Mouse (Mus musculus): ENCODE measurements around the gene Akap13.

Gene Akap13

DNA sequence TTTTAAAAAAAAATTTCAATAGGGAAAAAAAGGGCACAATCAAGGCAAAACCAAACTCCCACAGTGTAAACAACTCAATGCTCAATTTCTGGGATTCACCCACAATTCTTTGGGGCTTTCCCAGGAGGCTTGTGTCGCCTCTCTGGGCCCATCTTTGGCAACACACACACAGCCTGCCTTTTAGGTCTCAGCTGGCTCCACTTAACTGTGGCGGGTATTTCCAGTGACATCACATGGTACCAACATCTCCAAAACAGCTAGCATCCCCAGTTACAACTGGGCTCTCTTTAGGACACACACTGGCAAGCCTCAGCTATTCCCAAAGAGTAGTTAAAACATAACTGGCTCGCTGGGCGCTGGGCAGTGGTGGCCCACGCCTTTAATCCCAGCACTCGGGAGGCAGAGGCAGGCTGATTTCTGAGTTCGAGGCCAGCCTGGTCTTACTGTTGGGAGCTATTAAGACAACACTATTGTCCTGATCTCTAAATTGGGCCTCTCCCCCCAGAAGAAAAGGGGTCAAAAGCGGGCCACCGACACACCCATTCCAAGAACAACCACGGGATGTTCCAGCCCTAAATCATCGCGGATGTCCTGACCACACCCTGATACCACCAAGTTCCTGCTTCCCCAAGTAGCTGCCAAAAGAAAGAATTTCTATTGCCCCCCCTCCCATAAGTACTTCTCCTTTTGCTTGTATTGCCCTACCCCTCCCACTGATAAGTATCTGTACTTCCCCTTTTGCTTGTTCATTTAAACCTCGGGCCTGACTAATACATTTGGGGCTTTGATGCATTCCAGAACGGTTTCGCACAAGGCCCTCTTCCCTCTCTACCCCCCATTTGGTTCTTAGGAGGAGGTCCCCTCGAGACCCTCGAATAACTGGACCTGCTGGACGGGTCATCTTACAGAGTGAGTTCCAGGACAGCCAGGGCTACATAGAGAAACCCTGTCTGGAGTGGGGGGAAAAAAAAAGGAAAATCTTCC is 319.1 kb downstream of the Akap13 start:
- DNase-seq = peak; percentile 93

GRCm38 (mm10) chr7:75778053-75778452 is 322.7 kb downstream of the Akap13 start:
- DNase-seq = no peak

DNA sequence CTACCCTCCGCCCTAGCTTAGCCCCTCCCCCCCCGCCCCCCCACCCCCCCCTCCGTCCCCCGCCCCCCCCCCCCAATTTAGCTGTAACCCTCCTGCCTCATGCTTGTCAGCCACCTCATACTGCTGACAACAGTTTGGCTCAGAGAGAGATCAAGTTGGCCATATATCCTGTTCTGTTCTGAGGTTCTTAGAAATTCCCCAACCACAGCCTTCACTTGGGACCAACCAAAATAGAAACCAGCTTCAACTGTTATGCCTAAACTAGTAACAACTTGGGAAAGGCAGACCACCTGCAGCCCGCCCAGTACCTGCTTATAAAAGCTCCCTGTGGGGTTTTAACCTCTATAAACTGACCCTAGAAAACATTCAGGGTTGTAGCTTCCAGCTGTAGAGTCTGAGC is 325.5 kb downstream of the Akap13 start:
- DNase-seq = peak; percentile 81

- DNase-seq = no peak
Measured at GRCm38 (mm10) chr7:75781298-75781947, 326.1 kb downstream of the Akap13 start.

- peak; percentile 100 for DNase-seq
Measured at GRCm38 (mm10) chr7:75781948-75782722, 326.8 kb downstream of the Akap13 start.

DNA sequence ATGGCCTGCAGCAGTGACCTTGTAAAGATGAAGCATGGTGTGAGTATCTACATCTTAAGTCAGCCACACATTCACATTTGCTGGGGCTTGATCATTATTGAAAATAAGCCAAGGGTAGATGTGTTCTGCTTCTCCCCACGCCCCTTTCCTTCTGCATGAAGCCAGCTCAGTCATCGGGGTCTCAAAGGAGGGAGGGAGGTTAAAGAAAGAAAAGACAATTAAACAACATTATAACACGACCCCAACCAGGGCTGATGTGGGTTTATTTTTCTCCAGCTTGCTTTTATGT is 327.3 kb downstream of the Akap13 start:
- DNase-seq = peak; percentile 93

- DNase-seq = peak; percentile 79
Measured at GRCm38 (mm10) chr7:75785388-75786328, 330.3 kb downstream of the Akap13 start.

GRCm38 (mm10) chr7:75786812-75787211 is 331.5 kb downstream of the Akap13 start:
- no peak for DNase-seq

- no peak for DNase-seq
Measured at GRCm38 (mm10) chr7:75787371-75787770, 332.0 kb downstream of the Akap13 start.

DNA sequence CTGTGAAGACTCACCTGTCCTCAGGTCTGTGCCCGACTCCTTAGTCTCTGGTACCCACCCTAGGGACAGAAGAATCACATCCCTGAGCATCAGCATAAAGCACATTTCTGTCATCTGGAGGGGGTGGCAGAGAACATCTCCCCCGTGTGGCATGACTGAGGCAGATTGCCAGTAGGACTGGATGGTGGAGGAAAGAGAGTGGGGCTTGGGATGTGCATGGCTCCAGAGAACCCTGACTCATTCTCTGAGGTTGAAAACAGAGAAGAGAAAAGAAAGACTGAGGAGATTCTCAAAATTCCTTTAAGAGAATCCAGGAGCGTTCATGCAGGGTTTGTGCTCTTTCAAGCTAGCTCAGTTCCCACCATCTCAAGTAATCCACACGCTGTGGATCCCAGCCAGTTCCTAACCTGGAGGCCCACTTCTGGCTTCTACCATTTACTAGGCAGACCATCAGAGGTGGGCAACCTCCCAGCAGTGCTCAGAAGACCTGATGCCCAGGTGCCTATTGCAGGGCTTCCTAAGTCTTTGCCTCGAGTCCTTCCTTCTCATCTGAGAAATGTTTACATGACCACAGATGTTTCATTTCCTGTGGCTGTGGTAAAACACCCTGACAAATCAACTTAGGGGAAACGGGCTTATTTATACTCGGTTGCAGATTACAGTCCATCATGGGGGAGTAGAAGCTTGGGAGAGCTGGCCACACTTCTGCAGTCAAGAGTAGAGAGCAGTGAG is 332.9 kb downstream of the Akap13 start:
- DNase-seq = peak; percentile 75

GRCm38 (mm10) chr7:75788801-75789135 is 333.4 kb downstream of the Akap13 start:
- peak; percentile 49 for DNase-seq

GRCm38 (mm10) chr7:75789746-75790145 is 334.4 kb downstream of the Akap13 start:
- peak; percentile 96 for DNase-seq

GRCm38 (mm10) chr7:75791092-75791837 is 335.9 kb downstream of the Akap13 start:
- DNase-seq = peak; percentile 62

DNA sequence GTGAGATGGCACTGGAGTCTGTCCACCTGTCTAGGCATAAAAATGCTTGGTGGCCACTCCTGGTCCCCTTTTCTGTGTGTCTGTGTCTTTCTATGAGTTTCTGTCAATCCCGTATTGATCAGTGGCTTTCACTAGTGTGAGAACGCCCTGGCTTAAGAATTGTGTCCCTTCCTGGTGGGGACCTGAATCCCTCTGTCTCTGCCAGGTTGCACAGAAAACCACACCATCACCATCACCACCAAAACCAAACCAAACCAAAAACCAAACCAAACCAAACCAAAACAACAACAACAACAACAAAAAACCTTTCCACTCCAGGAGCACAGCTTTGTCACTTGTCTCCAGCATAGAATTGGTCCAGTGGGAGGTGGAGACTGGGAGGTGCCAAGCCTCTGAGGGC is 337.8 kb downstream of the Akap13 start:
- DNase-seq = peak; percentile 64

DNA sequence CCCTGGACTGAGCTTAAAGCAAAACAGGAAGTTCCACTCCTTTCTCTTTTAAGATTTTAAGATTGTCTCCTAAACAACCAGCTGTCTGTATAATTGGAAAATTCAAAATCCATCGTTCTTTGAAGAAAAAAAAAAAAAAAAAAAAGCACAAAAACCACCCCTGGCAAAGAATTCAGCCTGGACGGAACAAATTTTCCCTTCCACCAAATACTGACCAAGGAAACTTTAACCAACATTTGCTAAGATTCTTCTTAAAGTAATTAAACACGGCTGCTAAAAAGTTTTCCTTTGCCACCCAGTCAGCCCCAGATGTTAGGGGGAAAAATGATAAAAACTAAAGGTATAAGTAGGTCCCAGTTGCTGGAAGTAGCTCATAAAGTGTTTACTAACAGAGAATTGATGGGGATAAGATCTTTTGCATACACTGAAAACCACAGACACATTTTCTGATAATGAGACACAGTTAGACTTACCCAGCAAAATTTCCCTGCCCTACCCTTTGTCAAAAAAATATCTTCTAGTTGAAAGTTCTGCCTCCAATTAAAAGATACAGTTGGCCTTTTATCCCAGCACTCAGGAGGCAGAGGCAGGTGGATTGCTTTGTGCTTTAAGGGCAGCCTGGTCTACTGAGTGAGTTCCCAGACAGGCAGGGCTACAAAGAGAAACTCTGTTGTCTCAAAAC is 338.5 kb downstream of the Akap13 start:
- peak; percentile 66 for DNase-seq

DNA sequence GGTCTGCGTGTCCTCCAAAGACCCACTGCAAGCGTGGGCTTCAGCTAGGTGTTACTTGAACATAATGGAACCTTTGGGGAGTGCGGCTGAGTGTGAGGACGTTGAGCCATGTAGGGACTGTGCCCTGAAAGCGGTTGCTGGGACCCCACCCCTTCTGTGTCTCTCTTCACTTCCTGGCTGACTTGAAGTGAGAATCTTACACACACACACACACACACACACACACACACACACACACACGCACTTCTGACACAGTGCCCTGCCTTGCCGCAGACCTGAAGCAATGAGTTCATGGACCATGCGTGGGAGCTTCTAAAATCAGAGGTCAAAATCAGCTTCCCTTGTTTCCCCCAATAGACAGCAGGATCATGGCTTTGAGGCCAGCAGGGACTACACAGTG is 339.8 kb downstream of the Akap13 start:
- no peak for DNase-seq

GRCm38 (mm10) chr7:75796474-75796873 is 341.1 kb downstream of the Akap13 start:
- peak; percentile 93 for DNase-seq

- DNase-seq = no peak
Measured at GRCm38 (mm10) chr7:75800530-75800929, 345.2 kb downstream of the Akap13 start.

DNA sequence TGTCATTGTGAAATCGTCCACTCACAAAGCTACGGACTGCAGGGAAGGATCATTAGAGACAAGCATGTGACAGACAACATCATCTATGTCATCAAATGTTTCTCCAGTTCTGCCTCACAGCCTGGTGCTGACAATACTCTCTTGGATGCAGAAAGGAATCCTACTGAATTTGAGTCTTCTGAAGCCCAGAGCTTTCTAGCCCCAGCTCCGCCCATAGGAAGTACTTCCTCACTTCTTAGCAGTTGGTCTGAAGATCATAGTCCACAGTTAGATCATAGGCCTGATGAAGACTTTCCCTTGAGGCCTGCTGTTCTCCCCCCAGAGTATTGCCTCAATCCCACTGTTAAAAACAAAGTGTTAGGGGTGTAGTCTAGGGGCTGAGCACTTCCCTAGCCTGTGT is 345.7 kb downstream of the Akap13 start:
- DNase-seq = peak; percentile 89

GRCm38 (mm10) chr7:75801621-75802358 is 346.5 kb downstream of the Akap13 start:
- DNase-seq = no peak
